In the genomic region with DNA sequence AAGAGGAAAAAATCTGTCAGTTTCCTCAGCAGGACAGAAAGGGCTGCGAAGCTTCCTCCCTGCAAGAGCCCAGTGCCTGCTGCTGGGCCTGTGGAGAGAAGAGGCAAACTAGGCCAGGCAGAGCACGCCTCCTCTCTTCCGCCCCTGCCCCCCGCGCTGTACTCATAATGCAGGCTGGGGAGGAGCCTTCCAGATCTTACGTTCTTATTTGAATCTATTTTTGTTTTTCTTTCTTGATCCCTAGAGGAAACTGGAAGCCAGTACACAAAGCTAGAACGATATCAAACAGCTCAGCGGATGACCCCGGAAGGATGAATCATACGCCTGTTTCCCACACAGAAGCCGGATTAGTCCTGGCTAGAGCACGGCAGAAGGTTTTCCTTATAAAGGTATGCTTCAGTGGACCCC, we compare ENCODE assay signal across 8 mouse cellular contexts.
DNase-seq lines count a peak whose midpoint lies in the region; ATAC-seq and TF ChIP-seq lines count a peak whose summit lies in the region.

No protein-coding gene starts in this region.

- peak; percentile 9 to 12 for DNase-seq in spleen, adult 2 months (ENCODE audit: low read depth in 1 of 2, low spot score in 2 of 2)
- DNase-seq in spleen, postnatal 14 days (ENCODE audit: low spot score in 2 of 2) = no peak
- DNase-seq in limb, embryonic 11.5 days (ENCODE audit: low spot score) = peak; percentile 68
- peak; percentile 69 for DNase-seq in midbrain, embryonic 10.5 days (ENCODE audit: low spot score)
- peak; percentile 66 for DNase-seq in skeletal muscle tissue, adult 2 months (ENCODE audit: low read depth, low spot score)

- peak overlapping the region; percentile 33 for H3K4me3 ChIP-seq in spleen, adult 2 months (ENCODE audit: extremely low read depth, insufficient read depth, insufficient read length)
- peak overlapping the region; percentile 11 for H3K4me3 ChIP-seq in cortical plate, adult 2 months (ENCODE audit: insufficient read depth, low read length)
- H3K4me3 ChIP-seq in intestine, embryonic 15.5 days (replicated peaks) = peak overlapping the region; percentile 9; the same call in 1 of the 2 replicates
- H3K4me3 ChIP-seq in limb, embryonic 11.5 days (ENCODE audit: low read depth, low read length) = peak overlapping the region; percentile 19
- H3K4me3 ChIP-seq in midbrain, embryonic 10.5 days = peak overlapping the region; percentile 47

- H3K9ac ChIP-seq in intestine, embryonic 15.5 days = peak overlapping the region; percentile 23
- H3K9ac ChIP-seq in limb, embryonic 11.5 days (ENCODE audit: low read length) = peak overlapping the region; percentile 8; the same call in 1 of the 2 replicates

- H3K9me3 ChIP-seq in intestine, embryonic 15.5 days = no peaks in the 10 kb centered on the region
- H3K9me3 ChIP-seq in limb, embryonic 11.5 days (ENCODE audit: control insufficient read depth, low read length) = no peaks in the 10 kb centered on the region
- no peaks in the 10 kb centered on the region for H3K9me3 ChIP-seq in midbrain, embryonic 10.5 days (replicated peaks)

- no peak for TF ChIP-seq CTCF in spleen, adult 2 months (IDR thresholded peaks at IDR 0.05; ENCODE audit: extremely low read depth, insufficient read depth, insufficient read length, insufficient replicate concordance)
- TF ChIP-seq CTCF in cortical plate, adult 2 months (IDR thresholded peaks at IDR 0.05; ENCODE audit: extremely low read depth, insufficient read depth, low read length) = no peak

- peak; percentile 64 for ATAC-seq in granulocyte monocyte progenitor cell, adult 5-6 weeks (replicated peaks; ENCODE audit: poor library complexity, severe bottlenecking)
- ATAC-seq in intestine, embryonic 15.5 days = peak; percentile 86
- ATAC-seq in limb, embryonic 11.5 days (ENCODE audit: insufficient number of reproducible peaks, low FRiP score, low TSS enrichment, low read depth) = no peak

- 3% methylated on average over 12 of the region's 12 CpGs for WGBS in spleen, adult 2 months
- whole genome bisulfite sequencing in intestine, embryonic 15.5 days = 13% methylated on average over 12 of the region's 12 CpGs
- 22% methylated on average over 12 of the region's 12 CpGs for WGBS in limb, embryonic 11.5 days
- 3% methylated on average over 12 of the region's 12 CpGs for WGBS in midbrain, embryonic 10.5 days

- no peaks in the 10 kb centered on the region for H3K27me3 ChIP-seq in spleen, adult 2 months (ENCODE audit: control insufficient read depth, insufficient read depth, low read length)
- H3K27me3 ChIP-seq in intestine, embryonic 15.5 days (replicated peaks) = no peaks in the 10 kb centered on the region
- no peaks in the 10 kb centered on the region for H3K27me3 ChIP-seq in limb, embryonic 11.5 days (ENCODE audit: control insufficient read depth, insufficient read depth, low read length)
- peaks cover 31% of the 10 kb centered on the region for H3K27me3 ChIP-seq in midbrain, embryonic 10.5 days (ENCODE audit: low read depth, poor library complexity, severe bottlenecking)

- peaks cover 2% of the 10 kb centered on the region; the same call in 1 of the 2 replicates for H3K4me1 ChIP-seq in spleen, adult 2 months (ENCODE audit: control insufficient read depth, insufficient read depth, insufficient read length)
- H3K4me1 ChIP-seq in cortical plate, adult 2 months (ENCODE audit: control insufficient read depth, insufficient read depth, low read length) = peaks cover 2% of the 10 kb centered on the region; the same call in 1 of the 2 replicates
- H3K4me1 ChIP-seq in intestine, embryonic 15.5 days (replicated peaks) = peaks cover 3% of the 10 kb centered on the region; the same call in 1 of the 2 replicates
- H3K4me1 ChIP-seq in limb, embryonic 11.5 days (ENCODE audit: control insufficient read depth, insufficient read depth, low read length) = no peaks in the 10 kb centered on the region
- H3K4me1 ChIP-seq in midbrain, embryonic 10.5 days = peaks cover 18% of the 10 kb centered on the region

- H3K4me2 ChIP-seq in intestine, embryonic 15.5 days (replicated peaks) = peak overlapping the region; percentile 48
- H3K4me2 ChIP-seq in limb, embryonic 11.5 days (ENCODE audit: low read depth, severe bottlenecking) = peak overlapping the region; percentile 47

- H3K36me3 ChIP-seq in spleen, adult 2 months (ENCODE audit: control insufficient read depth, insufficient read depth, low read length) = no peaks in the 10 kb centered on the region
- H3K36me3 ChIP-seq in intestine, embryonic 15.5 days = no peaks in the 10 kb centered on the region
- H3K36me3 ChIP-seq in limb, embryonic 11.5 days (ENCODE audit: control insufficient read depth, insufficient read depth, low read length) = no peaks in the 10 kb centered on the region
- no peaks in the 10 kb centered on the region for H3K36me3 ChIP-seq in midbrain, embryonic 10.5 days

- TF ChIP-seq POLR2A in spleen, adult 2 months (IDR thresholded peaks at IDR 0.05; ENCODE audit: low read depth, low read length) = no peak
- peak; percentile 64 for TF ChIP-seq POLR2A in cortical plate, adult 2 months (IDR thresholded peaks at IDR 0.05; ENCODE audit: extremely low read depth, insufficient read depth, low read length)

- H3K27ac ChIP-seq in spleen, adult 2 months (ENCODE audit: insufficient read depth, low read length) = peak overlapping the region; percentile 29; the same call in 1 of the 2 replicates
- H3K27ac ChIP-seq in cortical plate, adult 2 months (ENCODE audit: insufficient read depth, low read length) = peak overlapping the region; percentile 88
- peak overlapping the region; percentile 42; the same call in 1 of the 2 replicates for H3K27ac ChIP-seq in intestine, embryonic 15.5 days
- H3K27ac ChIP-seq in limb, embryonic 11.5 days (replicated peaks; ENCODE audit: low read depth, low read length) = no peak overlapping the region
- H3K27ac ChIP-seq in midbrain, embryonic 10.5 days (replicated peaks) = peak overlapping the region; percentile 81

Comparison
In these comparisons a context has a peak if more than half of its experiments do, and no peak if none do; other contexts are left out.
1. DNase-seq: peak in spleen, adult 2 months (2 of 2), limb, embryonic 11.5 days (single experiment), midbrain, embryonic 10.5 days (single experiment) and skeletal muscle tissue, adult 2 months (single experiment); none in spleen, postnatal 14 days (0 of 2).
2. Peak in every context shown above with its lines, with median percentiles within 50 percentile points of each other: H3K4me3 ChIP-seq.